Mouse (Mus musculus): ENCODE data around the gene Ranbp3l.

The Ranbp3l gene

GRCm38 (mm10) chr15:9094366-9094750, 126.6 kb downstream of the Ranbp3l start:
- DNase-seq (ENCODE audit: low spot score): peak; percentile 56

GRCm38 (mm10) chr15:9096865-9097264, 129.1 kb downstream of the Ranbp3l start:
- no peak for DNase-seq (ENCODE audit: low spot score)

GRCm38 (mm10) chr15:9100446-9101077, 132.8 kb downstream of the Ranbp3l start:
- DNase-seq (ENCODE audit: low spot score): no peak

GRCm38 (mm10) chr15:9106303-9107074, 138.7 kb downstream of the Ranbp3l start:
- no peak for DNase-seq (ENCODE audit: low spot score)

- DNase-seq (ENCODE audit: low spot score): no peak
Observed at GRCm38 (mm10) chr15:9110526-9111347, 143.0 kb downstream of the Ranbp3l start.

- no peak for DNase-seq (ENCODE audit: low spot score)
Observed at GRCm38 (mm10) chr15:9111648-9112047, 143.9 kb downstream of the Ranbp3l start.

- DNase-seq (ENCODE audit: low spot score): no peak
Observed at GRCm38 (mm10) chr15:9113556-9113955, 145.8 kb downstream of the Ranbp3l start.

- DNase-seq (ENCODE audit: low spot score): no peak
Observed at GRCm38 (mm10) chr15:9114131-9114530, 146.4 kb downstream of the Ranbp3l start.

- DNase-seq (ENCODE audit: low spot score): no peak
Observed at GRCm38 (mm10) chr15:9114599-9114998, 146.8 kb downstream of the Ranbp3l start.
